Mouse (Mus musculus) small intestine, adult 2 months (tissue): ENCODE results near the gene Trpc6. TPM values are rescaled to one million over a fixed set of nuclear protein-coding genes. Genes with fewer than 3 reads are reported as not detected.

Experiments
- H3K27ac ChIP-seq: fragments of 200-500 bp; 2 replicates; pipeline ENCODE4 v1.5.1; 2012; ENCODE audit warnings: low read depth, low read length, control low read depth, inconsistent platforms; ENCODE audit not compliant: insufficient read depth
- H3K27me3 ChIP-seq: fragments of 200-500 bp; 2 replicates; pipeline ENCODE4 v1.6.1; 2012; ENCODE audit warnings: mild to moderate bottlenecking, moderate library complexity, low read length, inconsistent platforms; ENCODE audit not compliant: control insufficient read depth, insufficient read depth
- H3K36me3 ChIP-seq: fragments of 200-500 bp; 2 replicates; pipeline ENCODE4 v1.6.1; 2012; ENCODE audit warnings: mild to moderate bottlenecking, low read length, control low read depth, inconsistent platforms; ENCODE audit not compliant: control insufficient read depth, insufficient read depth
- H3K4me1 ChIP-seq: fragments of 200-500 bp; 2 replicates; pipeline ENCODE4 v1.6.1; 2012; ENCODE audit warnings: low read length, inconsistent platforms, mixed read lengths; ENCODE audit not compliant: control insufficient read depth, insufficient read depth, insufficient read length
- H3K4me3 ChIP-seq: fragments of 200-500 bp; 2 replicates; pipeline ENCODE4 v1.5.1; 2012; ENCODE audit warnings: low read depth, mild to moderate bottlenecking, control low read depth, inconsistent platforms, low read length, moderate library complexity
- CTCF ChIP-seq: fragments of 200-500 bp; IDR thresholded peaks from 2 replicates; pipeline ENCODE4 v1.5.1; 2012; ENCODE audit warnings: low read depth, mild to moderate bottlenecking, control low read depth, inconsistent platforms, low read length, moderate library complexity, mixed read lengths; ENCODE audit not compliant: insufficient replicate concordance, insufficient read length; ENCODE audit errors: extremely low read depth
- POLR2A ChIP-seq: fragments of 200-500 bp; IDR thresholded peaks from 2 replicates; pipeline ENCODE4 v1.6.1; 2012; ENCODE audit warnings: low read depth, mild to moderate bottlenecking, control low read depth, inconsistent platforms, low read length, moderate library complexity
- WGBS: fragments of 180-500 bp; shearing (Covaris S2); methylation state at CpG from one replicate; pipeline ENCODE4 v1.1.7; 2018; 5-methylcytosine and 5-hydroxymethylcytosine counted together
- polyA plus RNA-seq: library from polyadenylated mRNA; depleted of rRNA; stranded (reverse); fragments of >200 nt; gene quantifications from 2 replicates; pipeline ENCODE4 v1.2.3, GENCODE M21; 2012

Trpc6 gene
- polyA plus RNA-seq, 1 experiment, result 0.20 TPM

GRCm38 (mm10) chr9:8606816-8607491 is 63.0 kb downstream of the Trpc6 start:
- no peaks in the 10 kb centered on the region for H3K36me3 ChIP-seq
- H3K4me3 ChIP-seq, result no peak overlapping the region
- no peak for TF ChIP-seq CTCF
- no peak for TF ChIP-seq POLR2A
- H3K27ac ChIP-seq, result no peak overlapping the region
- H3K4me1 ChIP-seq, result no peaks in the 10 kb centered on the region
- H3K27me3 ChIP-seq, result no peaks in the 10 kb centered on the region

GRCm38 (mm10) chr9:8634344-8634743 is 90.4 kb downstream of the Trpc6 start:
- TF ChIP-seq POLR2A, result no peak
- no peak for TF ChIP-seq CTCF
- Histone ChIP-seq H3K27me3 (no peaks in the 10 kb centered on the region), H3K27ac (no peak overlapping the region), H3K4me3 (no peak overlapping the region), H3K36me3 (no peaks in the 10 kb centered on the region), H3K4me1 (no peaks in the 10 kb centered on the region)
- 56% methylated on average over 2 of the region's 2 CpGs for WGBS

GRCm38 (mm10) chr9:8643453-8643852 is 99.5 kb downstream of the Trpc6 start:
- 85% methylated on average over 5 of the region's 5 CpGs for WGBS
- no peaks in the 10 kb centered on the region for H3K27me3 ChIP-seq
- no peak overlapping the region for H3K27ac ChIP-seq
- TF ChIP-seq CTCF, result no peak
- no peak for TF ChIP-seq POLR2A
- H3K4me1 ChIP-seq, result no peaks in the 10 kb centered on the region
- no peaks in the 10 kb centered on the region for H3K36me3 ChIP-seq
- no peak overlapping the region for H3K4me3 ChIP-seq

GRCm38 (mm10) chr9:8655347-8655746 is 111.4 kb downstream of the Trpc6 start:
- no peak overlapping the region for H3K4me3 ChIP-seq
- H3K4me1 ChIP-seq, result no peaks in the 10 kb centered on the region
- H3K27me3 ChIP-seq, result no peaks in the 10 kb centered on the region
- H3K27ac ChIP-seq, result no peak overlapping the region
- TF ChIP-seq POLR2A (no peak), CTCF (no peak)
- H3K36me3 ChIP-seq, result no peaks in the 10 kb centered on the region

GRCm38 (mm10) chr9:8672944-8673343 is 129.0 kb downstream of the Trpc6 start:
- H3K4me1 ChIP-seq, result no peaks in the 10 kb centered on the region
- no peaks in the 10 kb centered on the region for H3K36me3 ChIP-seq
- H3K4me3 ChIP-seq, result no peak overlapping the region
- WGBS, result 57% methylated on average over 1 of the region's 1 CpGs
- H3K27ac ChIP-seq, result no peak overlapping the region
- no peak for TF ChIP-seq POLR2A
- no peaks in the 10 kb centered on the region for H3K27me3 ChIP-seq

- WGBS, result 42% methylated on average over 1 of the region's 1 CpGs
- H3K27ac ChIP-seq, result no peak overlapping the region
- H3K4me3 ChIP-seq, result no peak overlapping the region
- no peaks in the 10 kb centered on the region; the same call in 1 of the 2 replicates for H3K27me3 ChIP-seq
- no peaks in the 10 kb centered on the region for H3K4me1 ChIP-seq
- no peaks in the 10 kb centered on the region for H3K36me3 ChIP-seq
- no peak for TF ChIP-seq CTCF
- no peak for TF ChIP-seq POLR2A
Observed at GRCm38 (mm10) chr9:8676607-8677006, 132.7 kb downstream of the Trpc6 start.

- Histone ChIP-seq H3K27ac (no peak overlapping the region), H3K4me1 (no peaks in the 10 kb centered on the region), H3K27me3 (no peaks in the 10 kb centered on the region), H3K4me3 (no peak overlapping the region), H3K36me3 (no peaks in the 10 kb centered on the region)
- TF ChIP-seq POLR2A (no peak), CTCF (no peak)
- 66% methylated on average over 2 of the region's 2 CpGs for WGBS
Observed at GRCm38 (mm10) chr9:8693177-8693576, 149.2 kb downstream of the Trpc6 start.
